Mouse (Mus musculus) C2C12 (cell line): ENCODE results near the gene Entpd1.

ENCODE experiments used
- CEBPB ChIP-seq: IDR thresholded peaks from one replicate; pipeline ENCODE4 v1.6.1; 2011; ENCODE audit warnings: low read depth, mild to moderate bottlenecking, control low read depth, moderate library complexity
- CTCF ChIP-seq: IDR thresholded peaks from one replicate; pipeline ENCODE4 v1.5.1; 2011; ENCODE audit not compliant: control insufficient read depth, insufficient read depth, insufficient read length

GRCm38 (mm10) chr19:40616021-40616420, 3.9 kb downstream of the Entpd1 start:
- TF ChIP-seq CTCF (no peak), CEBPB (no peak)
